In genomic region chr14:16170226-16170625, GRCm38 (mm10) we compare ENCODE assay signal across 22 mouse cellular contexts.
A peak's percentile ranks its signal among the peaks of the same experiment; 100 is the strongest.
DNase-seq lines count a peak whose midpoint lies in the region; ATAC-seq and TF ChIP-seq lines count a peak whose summit lies in the region.
"Had no signal": no experiment of that assay in that cellular context is flagged by ENCODE, and none has a peak within 500 bp of the region (broad histone marks: within the 10 kb centered on the region; RNA-seq: fewer than 3 reads in every experiment).

No protein-coding gene starts in this region.

- H3K4me2 ChIP-seq in hindbrain, embryonic 14.5 days (replicated peaks): no peak overlapping the region
- H3K4me2 ChIP-seq: heart, embryonic 11.5 days; hindbrain, embryonic 12.5 days; midbrain, embryonic 12.5 days had no signal

- H3K4me3 ChIP-seq in thymus, adult 2 months (ENCODE audit: control insufficient read depth, insufficient read depth, low read length): no peak overlapping the region
- no peak overlapping the region for H3K4me3 ChIP-seq in hindbrain, embryonic 14.5 days (replicated peaks; ENCODE audit: low read length)
- H3K4me3 ChIP-seq: hindbrain, embryonic 12.5 days; midbrain, embryonic 12.5 days had no signal

- no peak for DNase-seq in thymus, adult 2 months
- no peak for DNase-seq in thymus, postnatal 36 days
- no peak for DNase-seq in left cerebral cortex, adult 11 months (ENCODE audit: low spot score)
- DNase-seq in hindbrain, embryonic 14.5 days (ENCODE audit: low spot score): no peak
- DNase-seq in gastrocnemius, adult 18-20 months (ENCODE audit: low spot score): no peak
- DNase-seq: adrenal gland, postnatal 10 days; cerebellum, adult 2 months; cerebellum, postnatal 36 days; embryo, embryonic 11 days; gastrocnemius, postnatal 14 days; heart, adult 11 months; heart, postnatal 10 days; kidney, adult 2 months; kidney, postnatal 10 days; right cerebral cortex, postnatal 14 days had no signal

- no peaks in the 10 kb centered on the region for H3K27me3 ChIP-seq in thymus, adult 2 months (ENCODE audit: control insufficient read depth, insufficient read depth, low read length)
- H3K27me3 ChIP-seq in hindbrain, embryonic 14.5 days (ENCODE audit: control insufficient read depth, insufficient read depth, low read length): no peaks in the 10 kb centered on the region
- H3K27me3 ChIP-seq: hindbrain, embryonic 12.5 days; midbrain, embryonic 12.5 days had no signal

- no peaks in the 10 kb centered on the region for H3K9me3 ChIP-seq in hindbrain, embryonic 14.5 days (ENCODE audit: control insufficient read depth, low read length)
- H3K9me3 ChIP-seq: hindbrain, embryonic 12.5 days; midbrain, embryonic 12.5 days had no signal

- H3K36me3 ChIP-seq in thymus, adult 2 months (ENCODE audit: control insufficient read depth, insufficient read depth, low read length): no peaks in the 10 kb centered on the region
- H3K36me3 ChIP-seq in hindbrain, embryonic 14.5 days (replicated peaks; ENCODE audit: control insufficient read depth, insufficient read depth): no peaks in the 10 kb centered on the region
- H3K36me3 ChIP-seq: hindbrain, embryonic 12.5 days; midbrain, embryonic 12.5 days had no signal

- H3K4me1 ChIP-seq in thymus, adult 2 months (replicated peaks; ENCODE audit: control insufficient read depth, insufficient read depth, low read length): peaks cover 15% of the 10 kb centered on the region
- H3K4me1 ChIP-seq in hindbrain, embryonic 14.5 days (replicated peaks; ENCODE audit: control insufficient read depth, insufficient read depth, low read length): no peaks in the 10 kb centered on the region
- H3K4me1 ChIP-seq: hindbrain, embryonic 12.5 days; midbrain, embryonic 12.5 days had no signal

- H3K27ac ChIP-seq in thymus, adult 2 months (ENCODE audit: control insufficient read depth, insufficient read depth, low read length): peak overlapping the region; percentile 71; the same call in 1 of the 2 replicates
- H3K27ac ChIP-seq in hindbrain, embryonic 14.5 days: no peak overlapping the region
- H3K27ac ChIP-seq: hindbrain, embryonic 12.5 days; midbrain, embryonic 12.5 days had no signal

- no peak overlapping the region for H3K9ac ChIP-seq in hindbrain, embryonic 14.5 days
- H3K9ac ChIP-seq: hindbrain, embryonic 12.5 days; midbrain, embryonic 12.5 days had no signal

- TF ChIP-seq POLR2A in thymus, adult 2 months (IDR thresholded peaks at IDR 0.05; ENCODE audit: control insufficient read depth, extremely low read depth, insufficient read depth, low read length, poor library complexity): no peak

- 0% methylated on average over 1 of the region's 1 CpGs for WGBS in thymus, adult 2 months
- 61% methylated on average over 1 of the region's 1 CpGs for WGBS in hindbrain, embryonic 14.5 days

- ATAC-seq in CD4-positive, CD25-positive, alpha-beta regulatory T cell, adult 4 months: peak; percentile 54
- ATAC-seq in inflammation-experienced regulatory T-cells, adult 6 months: peak; percentile 53
- no peak for ATAC-seq in hindbrain, embryonic 14.5 days (ENCODE audit: low FRiP score)
- ATAC-seq: forebrain, embryonic 14.5 days; lung, postnatal 0 days had no signal

- TF ChIP-seq CTCF in thymus, adult 2 months (IDR thresholded peaks at IDR 0.05; ENCODE audit: borderline replicate concordance, control insufficient read depth, extremely low read depth, insufficient read depth, low read length, poor library complexity): no peak
